Mouse (Mus musculus) neural tube, embryonic 11.5 days (tissue): Measurements from ENCODE around the gene Mtmr6. TPM values are rescaled to one million over a fixed set of nuclear protein-coding genes. Genes with fewer than 3 reads are reported as not detected.

Source experiments
- ATAC-seq: fragments of 200-750 bp; cut with Nextera tagmentation; 2 replicates; pipeline ENCODE4 v1.8.0; 2017; ENCODE audit warnings: moderate number of reproducible peaks, mild to moderate bottlenecking, moderate TSS enrichment, moderate library complexity; ENCODE audit not compliant: insufficient read depth, low FRiP score, low TSS enrichment
- DNase-seq: peaks from one replicate; pipeline ENCODE4 v3.0.0-alpha.2; 2015; ENCODE audit warnings: low spot score
- H3K27ac ChIP-seq: fragments of 300-500 bp; sonication (generic); 2 replicates; pipeline ENCODE4 v1.5.1; 2014; ENCODE audit warnings: low read depth, mild to moderate bottlenecking, low read length
- H3K27me3 ChIP-seq: fragments of 300-500 bp; sonication (generic); 2 replicates; pipeline ENCODE4 v1.6.1; 2014; ENCODE audit warnings: mild to moderate bottlenecking, low read length, mixed read lengths; ENCODE audit not compliant: control insufficient read depth, insufficient read depth
- H3K36me3 ChIP-seq: fragments of 300-500 bp; sonication (generic); 2 replicates; pipeline ENCODE4 v1.6.1; 2014; ENCODE audit warnings: mild to moderate bottlenecking, low read length, moderate library complexity, mixed read lengths; ENCODE audit not compliant: control insufficient read depth, insufficient read depth
- H3K4me1 ChIP-seq: fragments of 300-500 bp; sonication (generic); 2 replicates; pipeline ENCODE4 v1.6.1; 2014; ENCODE audit warnings: low read length, mixed read lengths; ENCODE audit not compliant: control insufficient read depth, insufficient read depth
- H3K4me2 ChIP-seq: fragments of 300-500 bp; sonication (generic); 2 replicates; pipeline ENCODE4 v1.6.1; 2014; ENCODE audit warnings: low read depth, mild to moderate bottlenecking, moderate library complexity
- H3K4me3 ChIP-seq: fragments of 300-500 bp; sonication (generic); 2 replicates; pipeline ENCODE4 v1.5.1; 2014; ENCODE audit warnings: low read depth, low read length
- H3K9ac ChIP-seq: fragments of 300-500 bp; sonication (generic); 2 replicates; pipeline ENCODE4 v1.6.1; 2014; ENCODE audit warnings: mild to moderate bottlenecking, low read length
- H3K9me3 ChIP-seq: fragments of 300-500 bp; sonication (generic); 2 replicates; pipeline ENCODE4 v1.6.1; 2016; ENCODE audit warnings: low read length; ENCODE audit not compliant: control insufficient read depth
- WGBS: fragments of 180-500 bp; shearing (Covaris S2); extraction: QIAGEN DNeasy Blood & Tissue Kit; methylation state at CpG from one replicate; pipeline ENCODE4 v1.1.7; 2014; 5-methylcytosine and 5-hydroxymethylcytosine counted together
- polyA plus RNA-seq: library from polyadenylated mRNA; unstranded; fragments of >200 nt; fragmentation: Nextera tagmentation; extraction: Ambion mirVana; gene quantifications from 2 replicates; pipeline ENCODE4 v1.2.1, GENCODE M21; 2014

Mtmr6 gene
- polyA plus RNA-seq, 1 experiment from 2014 or later: 54.0 TPM

GRCm38 (mm10) chr14:60275301-60276276 lies 10.6 kb downstream of the Mtmr6 start:
- Histone ChIP-seq H3K27me3 (no peaks in the 10 kb centered on the region), H3K9ac (no peak overlapping the region), H3K27ac (no peak overlapping the region), H3K4me2 (no peak overlapping the region), H3K4me3 (no peak overlapping the region), H3K9me3 (no peaks in the 10 kb centered on the region), H3K4me1 (0 out of 2 replicates have a peak, but pooled peaks cover 2% of the 10 kb centered on the region), H3K36me3 (no peaks in the 10 kb centered on the region)
- ATAC-seq (no peak), DNase-seq (no peak)
- WGBS: 97% methylated on average over 7 of the region's 7 CpGs

- H3K27ac ChIP-seq: no peak overlapping the region
- H3K4me1 ChIP-seq: no peaks in the 10 kb centered on the region
- no peaks in the 10 kb centered on the region for H3K9me3 ChIP-seq
- no peaks in the 10 kb centered on the region for H3K36me3 ChIP-seq
- no peak overlapping the region for H3K4me2 ChIP-seq
- no peaks in the 10 kb centered on the region for H3K27me3 ChIP-seq
- no peak overlapping the region for H3K9ac ChIP-seq
- DNase-seq: no peak
- H3K4me3 ChIP-seq: no peak overlapping the region
- no peak for ATAC-seq
- 95% methylated on average over 7 of the region's 7 CpGs for WGBS
Measured at GRCm38 (mm10) chr14:60286194-60286863, 21.3 kb downstream of the Mtmr6 start.

- Histone ChIP-seq H3K4me2 (no peak overlapping the region), H3K9ac (no peak overlapping the region), H3K36me3 (no peaks in the 10 kb centered on the region), H3K9me3 (no peaks in the 10 kb centered on the region), H3K4me1 (no peaks in the 10 kb centered on the region), H3K27me3 (no peaks in the 10 kb centered on the region), H3K4me3 (no peak overlapping the region), H3K27ac (no peak overlapping the region)
- WGBS: 94% methylated on average over 4 of the region's 4 CpGs
- DNase-seq: no peak
- ATAC-seq: no peak
Measured at GRCm38 (mm10) chr14:60290363-60290762, 25.3 kb downstream of the Mtmr6 start.

- no peaks in the 10 kb centered on the region for H3K27me3 ChIP-seq
- no peaks in the 10 kb centered on the region; the same call in 1 of the 2 replicates for H3K36me3 ChIP-seq
- H3K9me3 ChIP-seq: no peaks in the 10 kb centered on the region
- DNase-seq (no peak), ATAC-seq (no peak)
- no peak overlapping the region for H3K4me2 ChIP-seq
- no peak overlapping the region for H3K4me3 ChIP-seq
- H3K4me1 ChIP-seq: no peaks in the 10 kb centered on the region
- H3K27ac ChIP-seq: no peak overlapping the region
- no peak overlapping the region for H3K9ac ChIP-seq
- 97% methylated on average over 1 of the region's 1 CpGs for WGBS
Measured at GRCm38 (mm10) chr14:60295531-60295930, 30.5 kb downstream of the Mtmr6 start.

- Histone ChIP-seq H3K27ac (no peak overlapping the region), H3K4me1 (no peaks in the 10 kb centered on the region), H3K4me2 (no peak overlapping the region), H3K9me3 (no peaks in the 10 kb centered on the region), H3K27me3 (no peaks in the 10 kb centered on the region), H3K36me3 (no peaks in the 10 kb centered on the region; the same call in 1 of the 2 replicates), H3K4me3 (no peak overlapping the region), H3K9ac (no peak overlapping the region)
- no peak for ATAC-seq
- DNase-seq: no peak
- 75% methylated on average over 14 of the region's 14 CpGs for whole genome bisulfite sequencing
Measured at GRCm38 (mm10) chr14:60300224-60300991, 35.4 kb downstream of the Mtmr6 start.

GRCm38 (mm10) chr14:60301024-60301423 lies 36.0 kb downstream of the Mtmr6 start:
- ATAC-seq (no peak), DNase-seq (no peak)
- WGBS: 76% methylated on average over 6 of the region's 6 CpGs
- no peaks in the 10 kb centered on the region; the same call in 1 of the 2 replicates for H3K36me3 ChIP-seq
- no peaks in the 10 kb centered on the region for H3K4me1 ChIP-seq
- H3K9ac ChIP-seq: no peak overlapping the region
- no peak overlapping the region for H3K4me2 ChIP-seq
- H3K4me3 ChIP-seq: no peak overlapping the region
- no peaks in the 10 kb centered on the region for H3K9me3 ChIP-seq
- no peaks in the 10 kb centered on the region for H3K27me3 ChIP-seq
- no peak overlapping the region for H3K27ac ChIP-seq

- no peak overlapping the region for H3K4me3 ChIP-seq
- H3K36me3 ChIP-seq: no peaks in the 10 kb centered on the region; the same call in 1 of the 2 replicates
- 80% methylated on average over 4 of the region's 4 CpGs for WGBS
- ATAC-seq (no peak), DNase-seq (no peak)
- no peaks in the 10 kb centered on the region for H3K9me3 ChIP-seq
- no peak overlapping the region for H3K9ac ChIP-seq
- no peaks in the 10 kb centered on the region for H3K4me1 ChIP-seq
- no peaks in the 10 kb centered on the region for H3K27me3 ChIP-seq
- H3K4me2 ChIP-seq: no peak overlapping the region
- H3K27ac ChIP-seq: no peak overlapping the region
Measured at GRCm38 (mm10) chr14:60302441-60302840, 37.4 kb downstream of the Mtmr6 start.

GRCm38 (mm10) chr14:60304441-60305220 lies 39.6 kb downstream of the Mtmr6 start:
- Histone ChIP-seq H3K27me3 (no peaks in the 10 kb centered on the region), H3K27ac (no peak overlapping the region), H3K4me1 (no peaks in the 10 kb centered on the region), H3K4me3 (no peak overlapping the region), H3K36me3 (no peaks in the 10 kb centered on the region), H3K9ac (no peak overlapping the region), H3K9me3 (no peaks in the 10 kb centered on the region), H3K4me2 (no peak overlapping the region)
- DNase-seq: no peak
- WGBS: 97% methylated on average over 2 of the region's 2 CpGs
- ATAC-seq: no peak
